17 mouse cellular contexts compared by ENCODE assay signal in the genomic region with DNA sequence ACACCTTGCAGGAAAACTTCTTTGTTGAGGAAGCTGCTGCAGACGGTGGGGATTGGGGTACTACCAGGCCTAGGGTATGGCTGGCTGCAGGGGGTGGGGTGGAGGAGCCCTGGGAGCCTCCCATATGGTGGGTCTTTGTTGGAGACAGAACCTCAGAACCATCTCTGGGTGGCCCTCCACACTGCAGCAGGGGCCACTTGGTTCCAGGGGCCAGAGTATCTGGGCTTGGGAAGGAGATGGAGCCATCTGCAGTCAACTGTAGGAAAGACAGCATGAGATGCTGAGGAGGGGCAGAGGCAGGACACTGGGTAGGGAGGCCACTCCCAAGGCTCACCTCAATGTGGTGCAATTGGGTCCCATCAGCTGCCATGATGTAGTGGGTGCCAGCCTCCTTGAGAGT. TPM values are rescaled to one million over a fixed set of nuclear protein-coding genes. Genes with fewer than 3 reads are reported as not detected.
DNase-seq lines count a peak whose midpoint lies in the region; ATAC-seq and TF ChIP-seq lines count a peak whose summit lies in the region.
"Had no signal": no experiment of that assay in that cellular context is flagged by ENCODE, and none has a peak within 500 bp of the region (broad histone marks: within the 10 kb centered on the region; RNA-seq: fewer than 3 reads in every experiment).

No protein-coding gene starts in this region.

- peaks cover 99% of the 10 kb centered on the region for H3K36me3 ChIP-seq in kidney, embryonic 14.5 days (ENCODE audit: control insufficient read depth, insufficient read depth, low read length)
- H3K36me3 ChIP-seq in midbrain, embryonic 11.5 days (ENCODE audit: control insufficient read depth, insufficient read depth, low read length) = peaks cover 56% of the 10 kb centered on the region
- H3K36me3 ChIP-seq in midbrain, embryonic 15.5 days (replicated peaks) = peaks cover 93% of the 10 kb centered on the region

- H3K27me3 ChIP-seq in kidney, embryonic 14.5 days (ENCODE audit: control insufficient read depth, insufficient read depth, low read length) = no peaks in the 10 kb centered on the region
- no peaks in the 10 kb centered on the region for H3K27me3 ChIP-seq in midbrain, embryonic 11.5 days (ENCODE audit: control insufficient read depth, insufficient read depth, low read length)
- no peaks in the 10 kb centered on the region for H3K27me3 ChIP-seq in midbrain, embryonic 15.5 days (replicated peaks)
- H3K27me3 ChIP-seq: forebrain, embryonic 12.5 days; liver, embryonic 15.5 days had no signal

- no peaks in the 10 kb centered on the region for H3K4me1 ChIP-seq in kidney, embryonic 14.5 days (ENCODE audit: control insufficient read depth, insufficient read depth, low read length)
- no peaks in the 10 kb centered on the region for H3K4me1 ChIP-seq in midbrain, embryonic 11.5 days (ENCODE audit: control insufficient read depth, insufficient read depth, low read length)
- no peaks in the 10 kb centered on the region for H3K4me1 ChIP-seq in midbrain, embryonic 15.5 days
- H3K4me1 ChIP-seq: forebrain, embryonic 12.5 days; limb, embryonic 10.5 days; liver, embryonic 15.5 days had no signal

- peak; percentile 23 for DNase-seq in gastrocnemius, adult 2 months
- no peak for DNase-seq in gastrocnemius, adult 18-20 months (ENCODE audit: low spot score)
- DNase-seq in kidney, postnatal 4 days = no peak
- peak; percentile 75 for DNase-seq in midbrain, embryonic 11.5 days (ENCODE audit: low spot score, missing footprints)
- DNase-seq in urinary bladder, postnatal 25 days (ENCODE audit: low spot score) = no peak
- DNase-seq: cerebellum, adult 11-12 months; heart, adult 18-20 months; heart, postnatal 10 days; kidney, postnatal 36 days; layer of hippocampus, postnatal 36 days; spleen, adult 18-20 months had no signal

- H3K4me3 ChIP-seq in gastrocnemius, adult 2 months = no peak overlapping the region
- H3K4me3 ChIP-seq in kidney, embryonic 14.5 days (ENCODE audit: low read length) = no peak overlapping the region
- no peak overlapping the region for H3K4me3 ChIP-seq in midbrain, embryonic 11.5 days (ENCODE audit: low read depth, low read length)
- no peak overlapping the region for H3K4me3 ChIP-seq in midbrain, embryonic 15.5 days
- H3K4me3 ChIP-seq: forebrain, embryonic 12.5 days; limb, embryonic 10.5 days; liver, embryonic 15.5 days had no signal

- TF ChIP-seq CTCF in gastrocnemius, adult 2 months (IDR thresholded peaks at IDR 0.05) = peak; percentile 16; the same call in 1 of the 2 replicates

- no peak overlapping the region for H3K4me2 ChIP-seq in kidney, embryonic 14.5 days (replicated peaks; ENCODE audit: low read depth, low read length)
- H3K4me2 ChIP-seq in midbrain, embryonic 11.5 days = no peak overlapping the region
- H3K4me2 ChIP-seq in midbrain, embryonic 15.5 days = no peak overlapping the region
- H3K4me2 ChIP-seq: forebrain, embryonic 12.5 days; liver, embryonic 15.5 days had no signal

- WGBS in kidney, embryonic 14.5 days = 90% methylated on average over 1 of the region's 1 CpGs
- WGBS in midbrain, embryonic 11.5 days = 75% methylated on average over 1 of the region's 1 CpGs
- WGBS in midbrain, embryonic 15.5 days = 67% methylated on average over 1 of the region's 1 CpGs

- intact Hi-C loops in gastrocnemius, adult 2 months (cut with DNase I) = no loop called here

- H3K27ac ChIP-seq in gastrocnemius, adult 2 months = peak overlapping the region; percentile 48; the same call in 1 of the 2 replicates
- H3K27ac ChIP-seq in kidney, embryonic 14.5 days (ENCODE audit: low read depth, low read length) = no peak overlapping the region
- no peak overlapping the region for H3K27ac ChIP-seq in midbrain, embryonic 11.5 days (ENCODE audit: low read depth, low read length)
- no peak overlapping the region for H3K27ac ChIP-seq in midbrain, embryonic 15.5 days
- H3K27ac ChIP-seq: forebrain, embryonic 12.5 days; limb, embryonic 10.5 days; liver, embryonic 15.5 days had no signal

- H3K9me3 ChIP-seq in kidney, embryonic 14.5 days (ENCODE audit: control insufficient read depth, low read length) = no peaks in the 10 kb centered on the region
- no peaks in the 10 kb centered on the region for H3K9me3 ChIP-seq in midbrain, embryonic 11.5 days (ENCODE audit: control insufficient read depth, low read length)
- H3K9me3 ChIP-seq in midbrain, embryonic 15.5 days = no peaks in the 10 kb centered on the region
- H3K9me3 ChIP-seq: forebrain, embryonic 12.5 days; G1E; limb, embryonic 10.5 days; liver, embryonic 15.5 days had no signal

- peak; percentile 25; the same call in 1 of the 2 replicates for ATAC-seq in kidney, embryonic 14.5 days (ENCODE audit: low FRiP score, low TSS enrichment)
- no peak for ATAC-seq in midbrain, embryonic 11.5 days (ENCODE audit: low FRiP score)
- no peak for ATAC-seq in midbrain, embryonic 15.5 days (replicated peaks)

- no peak overlapping the region for H3K9ac ChIP-seq in kidney, embryonic 14.5 days (ENCODE audit: low read depth, low read length)
- H3K9ac ChIP-seq in midbrain, embryonic 11.5 days (ENCODE audit: low read length) = no peak overlapping the region
- H3K9ac ChIP-seq in midbrain, embryonic 15.5 days = no peak overlapping the region
- H3K9ac ChIP-seq: forebrain, embryonic 12.5 days; liver, embryonic 15.5 days had no signal

RNA-seq across cellular contexts. Expression of a gene that starts 15.5 kb away (rescaled TPM):
- 10 to 100 TPM; 25.6 TPM for total RNA-seq in gastrocnemius, adult 2 months (2021)
- 10 to 100 TPM; 26.3 to 28.6 TPM for total RNA-seq in gastrocnemius, adult 18-20 months (2021)
- 68.9 and 72.9 TPM in 2 replicates for polyA plus RNA-seq in kidney, embryonic 14.5 days (2014; fragmentation: Nextera tagmentation; extraction: Ambion mirVana)
- 62.0 and 65.7 TPM in 2 replicates for polyA plus RNA-seq in midbrain, embryonic 11.5 days (2014; fragmentation: Nextera tagmentation; extraction: Ambion mirVana)
- polyA plus RNA-seq in midbrain, embryonic 15.5 days (2015; fragmentation: Nextera tagmentation; extraction: Ambion mirVana) = 85.3 and 93.1 TPM in 2 replicates

RNA-seq across cellular contexts. Expression of a gene that starts 16.9 kb away (rescaled TPM):
- 10 to 100 TPM in 1 of 2 experiments, 1 to 10 TPM in 1; 9.7 to 10.5 TPM for total RNA-seq in gastrocnemius, adult 2 months (2021)
- total RNA-seq in gastrocnemius, adult 18-20 months (2021) = 1 to 10 TPM; 7.4 to 8.4 TPM
- 10.7 and 13.8 TPM in 2 replicates for polyA plus RNA-seq in kidney, embryonic 14.5 days (2014; fragmentation: Nextera tagmentation; extraction: Ambion mirVana)
- polyA plus RNA-seq in midbrain, embryonic 11.5 days (2014; fragmentation: Nextera tagmentation; extraction: Ambion mirVana) = 8.2 and 8.8 TPM in 2 replicates
- 17.8 and 18.9 TPM in 2 replicates for polyA plus RNA-seq in midbrain, embryonic 15.5 days (2015; fragmentation: Nextera tagmentation; extraction: Ambion mirVana)

RNA-seq across cellular contexts. Expression of a gene that starts 37.1 kb away (rescaled TPM):
- total RNA-seq in gastrocnemius, adult 2 months (2021) = 10 to 100 TPM; 11.4 to 20.1 TPM
- total RNA-seq in gastrocnemius, adult 18-20 months (2021) = 10 to 100 TPM; 12.5 to 21.8 TPM
- 25.7 and 34.6 TPM in 2 replicates for polyA plus RNA-seq in kidney, embryonic 14.5 days (2014; fragmentation: Nextera tagmentation; extraction: Ambion mirVana)
- polyA plus RNA-seq in midbrain, embryonic 11.5 days (2014; fragmentation: Nextera tagmentation; extraction: Ambion mirVana) = 91.8 and 97.3 TPM in 2 replicates
- polyA plus RNA-seq in midbrain, embryonic 15.5 days (2015; fragmentation: Nextera tagmentation; extraction: Ambion mirVana) = 105 and 121 TPM in 2 replicates
- total RNA-seq: G1E had no signal
- polyA plus RNA-seq: G1E had no signal

RNA-seq across cellular contexts. Expression of a gene that starts 45.9 kb away (rescaled TPM):
- 1 to 10 TPM in 1 of 2 experiments, under 1 TPM in 1; 0.46 to 1.1 TPM for total RNA-seq in gastrocnemius, adult 2 months (2021)
- total RNA-seq in gastrocnemius, adult 18-20 months (2021) = under 1 TPM; 0.43 to 0.85 TPM
- 0.76 and 1.4 TPM in 2 replicates for polyA plus RNA-seq in kidney, embryonic 14.5 days (2014; fragmentation: Nextera tagmentation; extraction: Ambion mirVana)
- 1.9 and 2.0 TPM in 2 replicates for polyA plus RNA-seq in midbrain, embryonic 11.5 days (2014; fragmentation: Nextera tagmentation; extraction: Ambion mirVana)
- 28.9 and 34.3 TPM in 2 replicates for polyA plus RNA-seq in midbrain, embryonic 15.5 days (2015; fragmentation: Nextera tagmentation; extraction: Ambion mirVana)

Comparison
In these comparisons a context has a peak if more than half of its experiments do, and no peak if none do; other contexts are left out.
1. DNase-seq: peak in gastrocnemius, adult 2 months (single experiment) and midbrain, embryonic 11.5 days (single experiment); none in gastrocnemius, adult 18-20 months (single experiment), kidney, postnatal 4 days (0 of 2) and urinary bladder, postnatal 25 days (single experiment).